Mouse (Mus musculus) adrenal gland, adult 8-10 months (tissue): ENCODE data around the gene Rnase2a. TPM values are rescaled to one million over a fixed set of nuclear protein-coding genes. Genes with fewer than 3 reads are reported as not detected.
A peak's percentile ranks its signal among the peaks of the same experiment; 100 is the strongest.
"Not testable (repeated sequence)": the region's sequence is repeated elsewhere in the genome, so short reads cannot be mapped to it uniquely, and the experiment has no call there.

Experiments
- DNase-seq: peaks from one replicate; pipeline ENCODE4 v3.0.0; 2022
- total RNA-seq, 4 experiments: library from RNA; stranded (reverse); gene quantifications; 2 replicates each; pipeline ENCODE4 v1.2.4; 2022

Rnase2a gene
- total RNA-seq: 10 to 100 TPM in 2 of 4 experiments, 1 to 10 TPM in 2; 8.4 to 30.6 (median 10.1) TPM

- no peak for DNase-seq
Observed at GRCm38 (mm10) chr14:51256041-51256440, at the start of gene Rnase2a. Gene Rnase2a, minus strand, starts transcription at chr14:51256112.

- peak; percentile 50 for DNase-seq
Observed at GRCm38 (mm10) chr14:51291505-51291904, 35.6 kb upstream of the Rnase2a start.

- not testable (repeated sequence) for DNase-seq
Observed at GRCm38 (mm10) chr14:51278515-51278914, 22.6 kb upstream of the Rnase2a start.

GRCm38 (mm10) chr14:51268677-51269076, 12.8 kb upstream of the Rnase2a start:
- no peak for DNase-seq

- DNase-seq: peak; percentile 48
Observed at GRCm38 (mm10) chr14:51266113-51266512, 10.2 kb upstream of the Rnase2a start.

- no peak for DNase-seq
Observed at GRCm38 (mm10) chr14:51265667-51266066, 9.8 kb upstream of the Rnase2a start.

GRCm38 (mm10) chr14:51262397-51262796, 6.5 kb upstream of the Rnase2a start:
- no peak for DNase-seq

GRCm38 (mm10) chr14:51259741-51260140, 3.8 kb upstream of the Rnase2a start:
- no peak for DNase-seq

GRCm38 (mm10) chr14:51253569-51253968, 2.3 kb downstream of the Rnase2a start:
- no peak for DNase-seq

- not testable (repeated sequence) for DNase-seq
Observed at GRCm38 (mm10) chr14:51252206-51252605, 3.7 kb downstream of the Rnase2a start.

- no peak for DNase-seq
Observed at GRCm38 (mm10) chr14:51250348-51250747, 5.6 kb downstream of the Rnase2a start.

GRCm38 (mm10) chr14:51247736-51248135, 8.2 kb downstream of the Rnase2a start:
- no peak for DNase-seq

- peak; percentile 15 for DNase-seq
Observed at GRCm38 (mm10) chr14:51240899-51241298, 15.0 kb downstream of the Rnase2a start.

- not testable (repeated sequence) for DNase-seq
Observed at GRCm38 (mm10) chr14:51237488-51237887, 18.4 kb downstream of the Rnase2a start.

GRCm38 (mm10) chr14:51229657-51230056, 26.3 kb downstream of the Rnase2a start:
- DNase-seq: not testable (repeated sequence)

GRCm38 (mm10) chr14:51220075-51220474, 35.8 kb downstream of the Rnase2a start:
- DNase-seq: not testable (repeated sequence)

Other genes starting within 250 kb of the Rnase2a start
- gene Rnase10, start 248.4 kb downstream of the Rnase2a start, total RNA-seq: under 1 TPM in 2 of 4 experiments, not detected in 2; 0.15 to 0.31 TPM
- not detected for gene Rnase9, start 214.2 kb downstream of the Rnase2a start, total RNA-seq
- gene Rnase11, start 205.9 kb downstream of the Rnase2a start, total RNA-seq: not detected
- gene Rnase12, start 198.5 kb downstream of the Rnase2a start, total RNA-seq: not detected
- not detected for gene Olfr750, start 181.7 kb downstream of the Rnase2a start, total RNA-seq
- gene Rnase4, start 165.0 kb downstream of the Rnase2a start, total RNA-seq: 10 to 100 TPM; 48.1 to 69.1 (median 54.7) TPM
- gene Ang, start 165.0 kb downstream of the Rnase2a start, total RNA-seq: 1 to 10 TPM; 5.4 to 7.4 (median 6.4) TPM
- gene Eddm3b, start 141.7 kb downstream of the Rnase2a start, total RNA-seq: not detected
- 1 to 10 TPM; 1.4 to 4.0 (median 2.1) TPM for gene Rnase6, start 132.2 kb downstream of the Rnase2a start, total RNA-seq
- gene Rnase1, start 109.3 kb downstream of the Rnase2a start, total RNA-seq: under 1 TPM in 1 of 4 experiments, not detected in 3; 0.28 TPM
- not detected for gene Rnase2b, start 93.9 kb downstream of the Rnase2a start, total RNA-seq
- not detected for gene Ang2, start 57.0 kb downstream of the Rnase2a start, total RNA-seq
- gene Ear14, start 52.7 kb downstream of the Rnase2a start, total RNA-seq: not detected
- not detected for gene Gm7247, start 105.6 kb upstream of the Rnase2a start, total RNA-seq
- not detected for gene Vmn2r88, start 154.7 kb upstream of the Rnase2a start, total RNA-seq
- not detected for gene Vmn2r89, start 195.7 kb upstream of the Rnase2a start, total RNA-seq